Mouse (Mus musculus): ENCODE measurements around the gene Jtb. TPM values are rescaled to one million over a fixed set of nuclear protein-coding genes. Genes with fewer than 3 reads are reported as not detected.
"Not testable (repeated sequence)": the region's sequence is repeated elsewhere in the genome, so short reads cannot be mapped to it uniquely, and the experiment has no call there.

Gene Jtb
- total RNA-seq, 2 experiments from 2014 or later = 43.8 to 48.9 TPM

DNA sequence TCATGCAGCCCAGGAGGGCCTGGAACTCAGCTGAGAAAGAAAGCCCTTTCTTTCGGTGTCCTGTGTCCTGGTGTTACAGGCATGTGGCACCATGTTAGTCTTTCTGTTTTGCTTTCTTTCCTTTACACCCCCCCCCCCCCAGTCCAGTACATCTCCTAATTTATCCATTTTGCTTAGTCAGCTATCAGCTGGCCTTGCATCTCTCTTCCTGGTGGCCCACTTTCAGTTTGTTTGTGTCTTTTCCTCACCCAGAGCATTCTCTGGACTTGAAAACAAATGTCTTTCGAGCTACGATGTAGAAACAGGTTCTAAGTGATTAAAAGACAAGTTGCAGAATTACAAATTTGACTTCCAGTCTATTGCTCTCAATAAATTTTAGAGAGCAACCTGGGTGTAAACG lies 8.9 kb upstream of the Jtb start:
- intact Hi-C loops (cut with DNase I) = no loop called here
- no peak for DNase-seq

DNA sequence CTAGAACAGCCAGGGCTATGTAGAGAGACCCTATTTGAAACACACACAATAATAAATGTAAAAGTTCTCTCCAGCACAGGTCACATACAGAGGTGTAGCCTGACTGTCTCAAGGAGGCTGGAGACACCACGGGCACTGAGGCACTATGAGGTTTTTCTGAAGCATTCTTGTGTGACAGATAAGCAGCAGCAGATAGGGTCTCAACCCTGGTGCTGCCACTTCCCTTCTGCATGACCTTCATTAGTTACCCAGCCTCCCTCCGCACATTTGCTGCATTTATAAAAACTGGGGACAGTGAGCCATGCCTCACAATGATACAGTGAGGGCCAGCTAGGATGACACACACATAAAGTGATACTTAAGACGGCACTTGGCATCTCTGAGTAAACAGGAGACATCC lies 8.5 kb upstream of the Jtb start:
- DNase-seq = no peak
- intact Hi-C loops (cut with DNase I) = no loop called here

DNA sequence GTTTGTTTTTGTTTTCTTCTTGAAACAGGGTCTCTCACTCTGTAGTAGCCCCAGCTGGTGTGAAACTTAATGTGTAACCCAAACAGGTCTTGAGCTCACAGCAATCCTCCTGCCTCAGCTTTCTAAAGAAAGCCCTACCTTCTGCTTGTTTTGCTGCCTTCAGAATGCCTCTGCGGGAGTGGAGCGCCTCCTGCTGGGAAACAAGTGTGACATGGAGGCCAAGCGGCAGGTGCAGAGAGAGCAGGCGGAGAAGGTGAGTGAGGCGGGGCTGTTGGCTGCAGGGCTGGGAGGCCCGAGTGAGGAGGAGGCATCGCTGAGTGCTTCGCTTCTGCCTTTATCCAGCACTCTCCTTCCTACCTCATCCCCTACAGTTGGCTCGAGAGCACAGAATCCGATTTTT lies 7.1 kb upstream of the Jtb start:
- no peak for DNase-seq
- intact Hi-C loops (cut with DNase I) = no loop called here

DNA sequence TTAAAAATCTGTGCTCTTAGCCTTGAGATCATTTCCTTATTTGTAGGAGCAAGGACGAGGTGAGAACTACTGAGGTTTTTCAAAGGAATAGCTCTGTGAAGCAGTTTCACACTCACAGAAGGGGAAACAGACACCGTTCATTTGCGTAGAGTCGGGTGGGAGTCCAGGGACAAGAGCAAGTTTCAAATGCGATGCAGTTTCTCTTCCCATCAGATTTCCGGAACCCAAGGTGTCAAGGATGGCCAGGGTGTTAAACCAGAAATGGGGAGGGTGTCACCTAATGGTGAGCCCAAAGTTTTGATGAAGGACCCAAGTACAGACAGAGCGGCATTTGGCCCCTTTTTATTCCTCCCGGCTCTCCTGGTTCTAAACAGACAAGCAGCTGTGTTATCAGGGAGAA lies 322 bp upstream of the Jtb start:
- intact Hi-C loops (cut with DNase I) = no loop called here
- no peak for DNase-seq

DNA sequence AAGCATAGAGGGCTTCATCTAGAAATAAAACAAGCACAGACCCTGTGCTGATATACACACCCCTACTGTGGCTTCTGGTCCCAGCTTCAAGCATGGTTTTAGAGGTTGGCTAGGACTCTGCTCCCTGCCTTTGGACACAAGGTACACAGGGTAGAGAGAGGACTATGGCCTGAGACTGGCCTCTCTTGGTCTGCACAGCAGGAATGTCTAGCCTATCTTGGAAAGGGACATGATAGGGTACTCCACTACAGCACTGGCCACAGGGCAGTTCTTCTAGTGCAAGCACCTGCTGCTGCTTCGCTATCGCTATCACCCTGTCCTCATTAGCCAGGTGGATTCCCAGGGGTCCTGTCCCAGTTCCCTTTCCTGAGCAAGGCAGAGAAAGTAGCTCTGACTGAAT lies 9.9 kb downstream of the Jtb start:
- DNase-seq = no peak
- intact Hi-C loops (cut with DNase I) = no loop called here

DNA sequence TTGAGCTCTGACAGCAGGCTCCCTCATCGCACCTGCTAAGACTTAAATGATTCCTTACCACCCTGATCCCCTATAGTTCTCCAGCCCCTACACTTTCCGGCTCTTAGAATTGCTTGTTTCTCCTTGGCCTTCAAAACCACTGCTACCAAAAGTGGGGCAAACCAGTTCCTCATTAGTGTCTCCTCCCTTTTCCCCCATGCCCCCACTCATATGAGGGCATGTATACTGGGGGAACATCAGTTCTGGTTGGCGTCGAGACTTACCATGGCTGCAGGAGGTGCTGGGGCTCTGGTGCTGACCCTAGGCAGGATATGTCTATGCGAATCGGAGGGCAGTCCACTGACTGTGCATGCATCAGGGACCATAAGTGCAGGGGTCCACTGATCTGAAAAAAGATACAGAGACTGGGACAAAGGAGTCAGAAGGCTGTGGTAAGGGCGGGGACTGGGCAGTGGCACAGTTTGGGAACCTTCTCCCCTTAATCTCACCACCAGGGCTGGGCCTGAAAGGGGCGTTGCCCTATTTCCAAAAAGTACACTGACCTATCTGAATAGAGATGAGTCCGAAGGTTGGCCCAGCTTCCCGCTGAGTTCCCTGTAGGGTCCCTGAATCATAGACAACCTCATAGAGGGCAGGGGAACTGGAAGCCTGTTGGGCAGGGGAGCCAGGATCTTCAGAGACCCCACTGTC lies 10.4 kb downstream of the Jtb start:
- intact Hi-C loops (cut with DNase I) = no loop called here
- no peak for DNase-seq

DNA sequence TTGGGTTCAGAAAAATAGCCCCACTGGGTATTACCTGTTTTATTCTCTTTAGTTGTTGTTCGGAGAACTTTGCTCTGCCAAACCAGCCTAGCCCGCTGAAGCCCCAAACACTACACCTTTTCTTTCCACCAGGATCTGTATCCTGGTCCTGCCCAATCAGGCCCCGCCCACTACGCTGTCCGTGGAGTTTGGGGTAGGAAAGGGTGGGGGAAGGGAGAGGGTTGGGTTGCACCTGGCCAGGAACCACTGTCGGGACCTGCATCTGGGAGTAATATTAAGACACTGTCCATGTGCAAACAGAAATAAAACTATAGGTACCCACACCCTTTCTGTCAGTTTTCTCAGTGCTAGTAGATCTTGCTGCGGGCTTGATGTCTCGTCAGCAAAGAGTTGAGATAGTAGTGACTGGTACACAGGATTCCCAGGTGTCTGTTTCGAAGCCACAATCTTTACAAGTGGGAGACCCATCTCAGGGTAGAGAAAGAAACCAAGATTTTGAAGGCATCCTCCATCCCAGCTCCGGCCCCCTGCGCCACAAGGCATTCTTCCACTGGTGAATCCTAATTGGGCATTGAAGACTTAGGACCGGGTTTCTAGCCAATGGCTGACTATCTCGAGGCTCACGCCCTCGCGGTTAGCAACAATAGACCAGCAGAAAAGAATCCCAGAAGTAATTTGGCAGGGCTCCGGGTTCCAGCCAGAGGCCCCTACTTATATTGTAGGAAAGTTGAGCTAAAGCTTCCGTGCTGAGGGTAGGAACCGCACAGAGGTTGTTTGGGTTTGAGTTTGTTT lies 11.8 kb downstream of the Jtb start, which contains the start of gene Creb3l4:
Gene Creb3l4, minus strand, starts transcription at position 529 of the 792 bp plus-strand sequence.
- DNase-seq = peak; percentile 44
- intact Hi-C loops (cut with DNase I) = no loop called here

DNA sequence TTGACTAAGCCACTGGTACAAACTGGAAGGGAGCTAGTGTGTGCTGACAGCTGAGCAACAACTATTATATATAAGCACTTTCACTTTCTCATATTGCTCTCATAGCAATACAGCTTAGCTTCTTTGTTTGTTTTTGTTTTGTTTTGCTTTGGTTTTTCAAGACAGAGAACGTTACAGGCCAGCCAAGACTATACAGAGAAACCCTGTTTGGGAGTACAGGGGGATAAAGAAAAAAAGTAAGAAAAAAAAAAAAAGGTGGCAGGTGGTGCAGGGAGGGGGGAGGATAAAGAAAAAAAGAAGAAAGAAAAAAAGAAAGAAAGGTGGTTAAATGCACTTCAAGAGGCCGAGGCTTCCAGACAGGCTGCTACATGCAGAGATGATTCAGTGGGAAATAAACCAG lies 14.0 kb downstream of the Jtb start:
- intact Hi-C loops (cut with DNase I) = no loop called here
- no peak for DNase-seq

DNA sequence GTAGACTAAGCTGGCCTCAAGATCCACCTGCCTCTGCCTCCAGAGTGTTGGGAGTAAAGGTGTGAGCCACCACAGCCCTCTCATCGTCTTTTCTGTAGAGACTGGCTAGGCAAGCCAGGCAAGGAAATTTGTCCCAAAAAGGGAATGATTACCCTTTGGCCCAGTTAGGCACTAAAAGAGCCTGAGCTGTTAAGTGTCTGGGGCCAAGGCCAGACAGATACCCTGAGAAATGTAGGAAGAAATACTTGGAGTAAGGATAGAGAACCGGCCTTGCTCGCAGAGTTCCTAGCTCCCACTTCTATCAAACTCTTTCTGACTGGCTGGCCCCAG lies 16.2 kb downstream of the Jtb start:
- DNase-seq = no peak
- intact Hi-C loops (cut with DNase I) = no loop called here

DNA sequence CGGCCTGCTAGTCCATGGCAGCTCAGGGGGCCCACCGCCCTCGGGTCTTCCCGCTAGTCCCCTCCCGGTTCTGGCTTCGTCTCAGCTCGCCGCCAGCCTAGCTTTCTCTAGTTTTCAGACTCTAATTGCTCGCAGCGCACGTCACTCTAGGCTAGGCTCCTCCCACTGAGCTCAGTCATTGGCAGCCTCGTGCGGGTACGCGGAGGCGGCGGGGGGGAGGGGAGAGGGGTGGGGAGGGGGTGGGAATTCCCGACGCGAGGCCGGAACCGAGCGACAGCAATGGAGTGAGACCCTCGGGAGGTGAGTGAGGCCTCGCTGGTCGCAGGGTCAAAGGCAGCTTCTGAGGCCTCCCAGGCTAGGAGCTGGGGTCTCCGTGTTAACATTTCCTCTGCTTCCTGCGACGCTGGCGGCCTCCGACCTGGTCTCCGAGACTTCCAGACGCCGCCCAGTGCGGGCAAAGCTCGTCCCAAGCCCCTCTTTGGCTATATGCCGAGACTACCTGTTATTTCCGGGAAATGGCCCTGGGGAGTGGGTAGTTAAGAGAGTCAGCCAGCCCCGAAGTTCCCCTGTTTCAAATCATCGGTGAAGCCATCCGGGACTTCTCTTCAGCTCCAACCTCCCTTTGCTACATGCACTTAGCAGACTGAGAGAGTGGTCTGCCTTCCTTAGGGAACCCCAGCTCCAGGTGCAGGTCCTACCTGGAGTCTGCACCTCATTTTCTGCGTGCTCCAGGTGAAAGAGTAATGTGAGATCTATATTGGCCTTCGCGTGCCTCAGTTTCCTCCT lies 16.8 kb downstream of the Jtb start, which contains the start of gene Slc39a1:
Gene Slc39a1, plus strand, starts transcription at position 213 of the 786 bp plus-strand sequence.
- intact Hi-C loops (cut with DNase I) = no loop called here
- peak; percentile 91 for DNase-seq

DNA sequence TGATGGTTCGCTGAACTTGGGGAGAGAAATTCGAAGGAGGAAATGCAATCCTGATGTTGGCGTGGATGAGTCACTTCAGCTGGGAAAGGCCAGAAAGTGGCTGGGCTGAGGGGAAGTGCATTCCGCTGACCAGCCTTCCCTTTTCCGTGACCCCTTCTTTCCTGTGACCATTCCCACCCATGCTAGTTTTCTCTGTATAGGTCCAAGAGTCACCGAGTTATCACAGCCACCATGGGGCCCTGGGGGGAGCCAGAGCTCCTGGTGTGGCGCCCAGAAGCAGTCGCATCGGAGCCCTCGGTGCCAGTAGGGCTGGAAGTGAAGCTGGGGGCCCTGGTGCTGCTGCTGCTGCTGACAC lies 17.3 kb downstream of the Jtb start:
- intact Hi-C loops (cut with DNase I) = no loop called here
- DNase-seq = peak; percentile 40 to 66

DNA sequence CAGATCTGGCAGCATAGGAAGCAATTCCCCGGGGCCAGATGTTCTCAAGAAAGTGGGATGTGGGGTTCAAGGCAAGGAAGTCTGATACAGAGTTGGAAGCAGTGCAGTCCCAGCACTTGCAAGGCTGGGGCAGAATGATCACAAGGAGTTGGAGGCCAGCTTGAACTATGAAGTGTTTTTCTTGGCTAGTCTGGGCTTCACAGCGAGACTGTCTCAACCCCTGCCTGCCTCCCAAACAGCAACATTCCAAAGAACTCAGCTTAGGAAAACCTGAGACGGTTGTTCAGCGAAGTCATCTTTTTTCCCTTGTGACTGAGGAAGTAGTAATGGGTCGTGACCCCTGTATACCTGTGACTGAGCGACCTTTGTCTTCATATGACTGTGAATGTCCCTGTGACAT lies 19.4 kb downstream of the Jtb start:
- DNase-seq = no peak
- intact Hi-C loops (cut with DNase I) = loop anchor here (10.0 kb wide), 1 partner anchor 1696 kb away; the partner anchor contains the start of genes Lamtor2 and Ubqln4

DNA sequence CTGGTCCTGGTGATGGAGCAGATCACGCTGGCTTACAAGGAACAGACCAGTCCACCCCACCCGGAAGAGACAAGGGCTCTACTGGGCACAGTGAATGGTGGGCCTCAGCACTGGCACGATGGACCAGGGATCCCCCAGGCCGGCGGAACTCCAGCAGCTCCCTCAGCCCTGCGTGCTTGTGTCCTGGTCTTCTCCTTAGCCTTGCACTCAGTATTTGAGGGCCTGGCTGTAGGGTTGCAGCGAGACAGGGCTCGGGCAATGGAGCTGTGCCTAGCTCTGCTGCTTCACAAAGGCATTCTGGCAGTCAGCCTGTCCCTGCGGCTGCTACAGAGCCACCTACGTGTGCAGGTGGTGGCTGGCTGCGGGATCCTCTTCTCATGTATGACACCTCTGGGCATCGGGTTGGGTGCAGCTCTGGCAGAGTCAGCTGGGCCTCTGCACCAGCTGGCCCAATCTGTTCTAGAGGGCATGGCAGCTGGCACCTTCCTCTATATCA lies 20.4 kb downstream of the Jtb start:
- intact Hi-C loops (cut with DNase I) = loop anchor here (10.0 kb wide), 1 partner anchor 1697 kb away; the partner anchor contains the start of genes Lamtor2 and Ubqln4
- not testable (repeated sequence) for DNase-seq

DNA sequence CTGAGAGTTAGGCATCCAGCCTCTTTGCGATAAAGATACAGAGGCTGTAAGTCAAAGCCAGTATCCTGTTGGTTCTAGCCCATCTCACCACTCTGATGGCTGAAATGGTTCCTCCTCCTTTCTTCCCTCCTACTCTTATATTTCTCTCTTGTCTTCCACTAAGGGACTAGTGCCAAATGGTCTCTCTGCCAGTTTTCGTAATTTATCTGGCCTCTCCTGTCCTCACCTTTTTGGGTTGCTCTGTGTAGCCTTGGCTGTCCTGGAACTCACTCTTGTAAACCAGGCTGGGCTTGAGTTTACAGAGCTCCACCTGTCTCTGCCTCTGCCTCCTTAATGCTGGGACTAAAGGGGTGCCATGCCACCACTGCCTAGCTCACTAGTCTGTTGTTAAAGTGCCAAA lies 21.3 kb downstream of the Jtb start:
- DNase-seq = not testable (repeated sequence)
- intact Hi-C loops (cut with DNase I) = loop anchor here (10.0 kb wide), 1 partner anchor 1698 kb away; the partner anchor contains the start of genes Lamtor2 and Ubqln4

DNA sequence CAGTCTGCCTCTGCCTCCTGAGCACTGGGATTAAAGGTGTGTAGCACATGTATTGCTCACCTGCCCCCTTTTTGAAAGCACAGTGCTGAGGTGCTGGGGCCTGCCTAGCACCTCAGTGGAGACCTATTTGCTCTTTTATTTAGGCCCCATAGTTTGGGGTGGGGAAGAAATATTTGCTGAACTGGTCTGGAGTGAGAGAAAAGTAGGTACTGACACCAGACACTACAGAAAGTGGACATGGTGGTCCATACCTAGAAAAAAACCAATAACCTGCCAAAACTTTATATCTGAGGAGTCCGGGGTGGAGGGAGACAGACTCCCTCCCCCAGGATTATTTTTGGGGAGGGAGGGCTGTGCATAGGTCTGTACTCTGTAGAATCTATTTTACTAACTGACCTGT lies 21.8 kb downstream of the Jtb start:
- DNase-seq = not testable (repeated sequence)
- intact Hi-C loops (cut with DNase I) = loop anchor here (10.0 kb wide), 1 partner anchor 1698 kb away; the partner anchor contains the start of genes Lamtor2 and Ubqln4

DNA sequence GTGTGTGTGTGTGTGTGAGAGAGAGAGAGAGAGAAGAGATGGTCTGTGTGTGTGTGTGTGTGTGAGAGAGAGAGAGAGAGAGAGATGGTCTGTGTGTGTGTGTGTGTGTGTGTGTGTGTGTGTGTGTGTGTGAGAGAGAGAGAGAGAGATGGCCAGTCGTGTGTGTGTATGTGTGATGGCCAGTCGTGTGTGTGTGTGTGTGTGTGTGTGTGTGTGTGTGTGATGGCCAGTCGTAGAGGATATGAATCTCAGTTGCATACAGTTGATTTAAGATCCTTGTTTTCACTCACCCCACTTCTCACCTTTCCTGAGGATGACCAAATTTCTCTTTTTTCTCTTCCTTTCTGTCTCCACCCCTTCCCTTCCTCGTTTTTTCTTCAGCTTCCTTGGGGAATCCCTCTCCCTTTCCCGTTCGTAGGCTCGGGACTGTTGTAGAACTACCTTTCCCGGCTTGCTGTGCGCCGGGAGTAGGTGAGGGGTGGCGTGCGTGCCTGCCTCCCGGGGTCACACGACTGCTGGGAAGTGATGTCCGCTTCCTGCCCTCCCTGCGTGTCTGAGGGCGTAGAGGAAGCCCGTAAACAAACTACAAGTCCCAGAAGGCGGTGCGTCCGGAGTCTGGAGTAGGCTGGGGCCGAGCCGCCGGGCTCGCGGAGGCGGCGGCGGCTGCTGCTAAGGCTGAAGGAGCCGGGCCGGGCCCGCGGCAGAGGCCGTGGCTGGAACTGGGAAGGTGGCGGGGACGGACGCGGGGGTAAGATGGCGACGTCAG lies 22.4 kb downstream of the Jtb start, which contains the start of gene Crtc2:
Gene Crtc2, plus strand, starts transcription at position 511 of the 766 bp plus-strand sequence.
- DNase-seq = peak; percentile 90 to 91
- intact Hi-C loops (cut with DNase I) = loop anchor here (2.0 to 10.0 kb wide), 2 partner anchors 33 to 1699 kb away; partner anchors contain the start of genes Lamtor2 and Ubqln4

DNA sequence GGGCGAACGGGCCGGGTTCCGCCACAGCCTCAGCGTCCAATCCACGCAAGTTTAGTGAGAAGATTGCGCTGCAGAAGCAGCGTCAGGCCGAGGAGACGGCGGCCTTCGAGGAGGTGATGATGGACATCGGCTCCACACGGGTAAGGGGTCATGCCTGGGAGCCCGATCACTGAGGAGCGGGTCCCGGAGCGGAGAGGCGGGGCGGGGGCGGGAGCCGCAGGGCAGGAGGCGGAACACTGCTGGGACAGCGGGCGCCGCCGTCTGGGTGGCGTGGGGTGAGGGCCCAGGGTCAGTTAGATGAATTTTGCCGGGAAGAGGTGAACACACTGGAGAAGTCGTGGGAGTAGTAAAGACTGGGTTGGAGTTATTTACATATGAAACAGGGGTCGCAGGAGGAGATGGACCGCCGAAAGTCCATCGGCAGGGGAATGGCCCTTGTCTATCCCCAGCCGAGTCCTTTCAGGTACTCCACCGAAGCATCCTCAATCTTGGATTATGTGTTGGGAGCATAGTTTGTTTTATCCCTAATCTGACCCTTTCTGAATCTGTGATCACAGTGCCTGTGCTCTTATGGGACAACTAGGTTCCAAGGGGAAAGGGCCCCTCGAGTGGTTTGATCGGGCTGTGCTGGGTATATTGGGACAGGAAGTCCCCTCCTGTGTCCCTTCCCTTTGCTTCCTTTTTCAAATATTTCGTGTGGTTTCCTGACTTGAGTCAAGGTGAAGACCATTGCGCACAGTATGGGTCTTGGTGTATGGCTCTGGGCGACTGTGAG lies 23.2 kb downstream of the Jtb start:
- intact Hi-C loops (cut with DNase I) = loop anchor here (2.0 to 10.0 kb wide), 2 partner anchors 34 to 1700 kb away; partner anchors contain the start of genes Lamtor2 and Ubqln4
- DNase-seq = no peak

DNA sequence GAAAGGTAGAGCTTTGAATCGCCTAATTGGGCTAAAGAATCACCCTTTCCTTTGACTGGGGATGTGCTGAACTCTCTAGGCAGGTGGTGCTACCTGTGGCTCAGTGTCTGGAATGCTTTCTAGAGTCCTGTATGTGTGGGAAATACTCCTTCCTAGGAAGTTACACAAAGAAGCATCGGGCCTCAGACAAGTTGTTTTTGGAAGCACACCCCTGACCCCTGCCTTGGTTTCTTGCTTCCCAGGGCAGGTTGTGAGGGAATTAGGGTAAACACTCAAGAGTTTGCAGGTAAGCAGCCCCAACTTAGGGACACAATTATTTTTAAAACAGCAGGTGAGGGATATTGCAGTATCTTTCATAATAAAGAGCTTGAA lies 23.8 kb downstream of the Jtb start:
- no peak for DNase-seq
- intact Hi-C loops (cut with DNase I) = loop anchor here (2.0 to 10.0 kb wide), 2 partner anchors 34 to 1700 kb away; partner anchors contain the start of genes Lamtor2 and Ubqln4

All from heart, postnatal 36 days (tissue).